Mouse (Mus musculus): Measurements from ENCODE around the gene Lat.

Gene Lat

GRCm38 (mm10) chr7:126367636-126368035, 1.7 kb downstream of the Lat start:
- no peak for DNase-seq (ENCODE audit: low spot score)

- DNase-seq (ENCODE audit: low spot score) = no peak
These were observed 6.3 kb downstream of the Lat start for GRCm38 (mm10) chr7:126363038-126363437.

- DNase-seq (ENCODE audit: low spot score) = no peak
These were observed 10.3 kb downstream of the Lat start for GRCm38 (mm10) chr7:126359049-126359448.

- no peak for DNase-seq (ENCODE audit: low spot score)
These were observed 11.0 kb downstream of the Lat start for GRCm38 (mm10) chr7:126358413-126358812.

GRCm38 (mm10) chr7:126357838-126358237, 11.5 kb downstream of the Lat start:
- DNase-seq (ENCODE audit: low spot score) = no peak

GRCm38 (mm10) chr7:126356793-126357591, 12.4 kb downstream of the Lat start:
- DNase-seq (ENCODE audit: low spot score) = no peak

GRCm38 (mm10) chr7:126355847-126356597, 13.3 kb downstream of the Lat start:
- no peak for DNase-seq (ENCODE audit: low spot score)

GRCm38 (mm10) chr7:126354738-126355614, 14.4 kb downstream of the Lat start:
- no peak for DNase-seq (ENCODE audit: low spot score)

GRCm38 (mm10) chr7:126353994-126354365, 15.4 kb downstream of the Lat start:
- no peak for DNase-seq (ENCODE audit: low spot score)

- no peak for DNase-seq (ENCODE audit: low spot score)
These were observed 15.9 kb downstream of the Lat start for GRCm38 (mm10) chr7:126353251-126353993.

GRCm38 (mm10) chr7:126351419-126351951, 17.9 kb downstream of the Lat start:
- DNase-seq (ENCODE audit: low spot score) = no peak

- no peak for DNase-seq (ENCODE audit: low spot score)
These were observed 18.5 kb downstream of the Lat start for GRCm38 (mm10) chr7:126350748-126351418.

GRCm38 (mm10) chr7:126348293-126348692, 21.1 kb downstream of the Lat start:
- no peak for DNase-seq (ENCODE audit: low spot score)

- no peak for DNase-seq (ENCODE audit: low spot score)
These were observed 22.3 kb downstream of the Lat start for GRCm38 (mm10) chr7:126347098-126347497.

- no peak for DNase-seq (ENCODE audit: low spot score)
These were observed 23.4 kb downstream of the Lat start for GRCm38 (mm10) chr7:126345969-126346368.

- no peak for DNase-seq (ENCODE audit: low spot score)
These were observed 23.8 kb downstream of the Lat start for GRCm38 (mm10) chr7:126345557-126345956.

- no peak for DNase-seq (ENCODE audit: low spot score)
These were observed 28.5 kb downstream of the Lat start for GRCm38 (mm10) chr7:126340896-126341295.

- DNase-seq (ENCODE audit: low spot score) = no peak
These were observed 29.2 kb downstream of the Lat start for GRCm38 (mm10) chr7:126340206-126340618.

GRCm38 (mm10) chr7:126339521-126339971, 29.8 kb downstream of the Lat start:
- no peak for DNase-seq (ENCODE audit: low spot score)

GRCm38 (mm10) chr7:126338906-126339305, 30.5 kb downstream of the Lat start:
- no peak for DNase-seq (ENCODE audit: low spot score)

GRCm38 (mm10) chr7:126335556-126335955, 33.8 kb downstream of the Lat start:
- no peak for DNase-seq (ENCODE audit: low spot score)
